Mouse (Mus musculus): Measurements from ENCODE around the gene Ptgr1. TPM values are rescaled to one million over a fixed set of nuclear protein-coding genes. Genes with fewer than 3 reads are reported as not detected.
A peak's percentile ranks its signal among the peaks of the same experiment; 100 is the strongest.

The Ptgr1 gene
- total RNA-seq, 2 experiments from 2014 or later = 1.6 to 1.9 TPM

GRCm38 (mm10) chr4:58934746-58935476, 52.0 kb downstream of the Ptgr1 start:
- intact Hi-C loops (cut with DNase I) = no loop called here
- DNase-seq = peak; percentile 54 to 60

- intact Hi-C loops (cut with DNase I) = no loop called here
Observed at GRCm38 (mm10) chr4:58934308-58934707, 52.6 kb downstream of the Ptgr1 start.

GRCm38 (mm10) chr4:58932541-58932940, 54.4 kb downstream of the Ptgr1 start:
- intact Hi-C loops (cut with DNase I) = no loop called here
- no peak for DNase-seq

More at GRCm38 (mm10) chr4:58934308-58934707, 52.6 kb downstream of the Ptgr1 start:
- DNase-seq = no peak

- DNase-seq = no peak
- intact Hi-C loops (cut with DNase I) = no loop called here
Observed at GRCm38 (mm10) chr4:58927661-58928060, 59.3 kb downstream of the Ptgr1 start.

- DNase-seq = no peak
- intact Hi-C loops (cut with DNase I) = no loop called here
Observed at GRCm38 (mm10) chr4:58926120-58926519, 60.8 kb downstream of the Ptgr1 start.

GRCm38 (mm10) chr4:58925664-58926063, 61.3 kb downstream of the Ptgr1 start:
- DNase-seq = no peak
- intact Hi-C loops (cut with DNase I) = no loop called here

- no peak for DNase-seq
- intact Hi-C loops (cut with DNase I) = no loop called here
Observed at GRCm38 (mm10) chr4:58923933-58924332, 63.0 kb downstream of the Ptgr1 start.

Other genes with a start within 250 kb of the Ptgr1 start
- gene Olfr267, start 199.4 kb downstream of the Ptgr1 start, total RNA-seq (2021) = not detected
- gene Ecpas, start 74.4 kb downstream of the Ptgr1 start, total RNA-seq (2021) = 100 to 1,000 TPM; 302 to 321 TPM
- not detected for gene Zkscan16, start 43.5 kb downstream of the Ptgr1 start, total RNA-seq (2021)
- 10 to 100 TPM in 1 of 2 experiments, 1 to 10 TPM in 1; 9.8 to 10.7 TPM for gene Dnajc25, start 7.9 kb upstream of the Ptgr1 start, total RNA-seq (2021)
- 1 to 10 TPM in 1 of 2 experiments, not detected in 1; 2.9 TPM for gene Gm20503, start 16.1 kb upstream of the Ptgr1 start, total RNA-seq (2021)
- 1 to 10 TPM; 5.5 to 7.7 TPM for gene Gng10, start 48.0 kb upstream of the Ptgr1 start, total RNA-seq (2021)
- not detected for gene AI481877, start 151.9 kb upstream of the Ptgr1 start, total RNA-seq (2021)
- 1 to 10 TPM; 5.7 to 6.6 TPM for gene Ugcg, start 202.1 kb upstream of the Ptgr1 start, total RNA-seq (2021)